Mouse (Mus musculus) embryonic fibroblast, embryonic 13.5 days (primary cell): ENCODE measurements around the gene Mettl3.

Source experiments
- CTCF ChIP-seq: IDR thresholded peaks from 2 replicates; pipeline ENCODE4 v1.5.1; 2011; ENCODE audit warnings: mild to moderate bottlenecking, control low read depth, low read length, moderate library complexity, borderline replicate concordance; ENCODE audit not compliant: insufficient read depth
- POLR2A ChIP-seq: IDR thresholded peaks from 2 replicates; pipeline ENCODE4 v1.6.1; 2011; ENCODE audit warnings: low read depth, mild to moderate bottlenecking, control low read depth, low read length, moderate library complexity

DNA sequence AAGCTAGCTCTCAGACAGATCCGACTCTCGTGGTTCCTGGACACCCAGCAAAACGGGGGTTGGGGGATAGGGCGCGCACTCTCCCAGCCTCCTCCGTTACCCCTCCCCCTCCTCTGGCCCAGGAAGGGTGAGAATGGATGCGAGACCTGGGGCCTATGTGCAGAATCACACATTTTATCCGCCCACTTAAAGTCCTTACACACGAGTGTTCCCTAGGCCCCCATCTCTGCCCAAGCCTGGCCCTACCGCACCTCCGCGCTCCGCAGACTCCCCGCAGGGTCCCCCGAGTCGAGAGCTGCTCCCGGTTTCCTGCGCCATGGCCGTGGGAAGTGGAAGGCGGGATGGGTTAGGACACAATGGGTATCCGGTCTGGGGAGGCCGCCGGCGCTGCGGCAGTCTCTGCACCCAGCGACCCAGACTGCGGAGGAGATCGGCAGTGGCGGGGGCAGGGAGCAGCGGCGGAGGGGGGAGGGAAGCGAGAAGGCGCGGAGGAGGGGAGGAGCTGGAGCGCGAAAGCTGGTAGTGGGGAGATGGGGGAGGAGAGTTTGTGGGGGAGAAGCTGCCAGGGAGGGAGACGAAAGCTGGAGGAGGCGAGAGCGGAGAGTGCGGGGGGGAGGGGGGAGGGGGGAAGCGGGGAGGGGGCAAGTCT lies 11.0 kb upstream of the Mettl3 start:
- TF ChIP-seq CTCF (no peak), POLR2A (peak; percentile 77)
